Mouse (Mus musculus): ENCODE results near the gene Tub.

DNA sequence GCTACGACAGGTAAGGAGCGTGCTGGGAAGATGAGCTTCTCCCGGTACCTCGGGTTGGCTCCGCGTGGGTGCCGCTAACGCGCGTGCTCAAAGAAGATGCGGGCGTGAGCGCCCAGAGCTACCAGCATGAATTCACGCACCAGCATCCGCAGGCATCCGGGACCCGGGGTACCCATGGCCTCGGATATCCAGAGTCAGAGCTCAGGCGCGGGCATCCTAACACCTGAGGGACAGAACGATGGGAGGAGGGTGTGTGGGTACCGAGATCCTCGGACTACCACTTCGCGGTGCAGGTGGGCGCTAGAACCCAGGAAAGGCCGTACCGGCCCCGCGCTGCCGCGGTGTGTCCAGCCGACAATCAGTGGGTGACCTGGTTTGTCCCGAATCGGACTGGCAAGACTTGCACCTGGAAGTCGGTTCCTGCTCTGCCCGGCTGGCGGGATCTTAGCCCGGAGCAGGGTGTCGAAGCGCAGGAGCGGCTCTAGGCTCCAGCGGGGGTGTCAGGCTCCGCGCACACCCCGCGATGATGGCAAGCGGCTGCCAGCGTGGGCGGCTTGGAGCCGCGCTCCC, 709 bp downstream of the Tub start:
- TF ChIP-seq POLR2A (IDR thresholded peaks at IDR 0.05; ENCODE audit: low read depth, low read length) (no peak), CTCF (IDR thresholded peaks at IDR 0.05; ENCODE audit: extremely low read depth, insufficient read depth, insufficient read length, insufficient replicate concordance) (no peak)

Measured in spleen, adult 2 months (tissue).